Mouse (Mus musculus) cortical plate, adult 2 months (tissue): ENCODE results near the gene Kremen1.

Source experiments
- CTCF ChIP-seq: fragments of 200-500 bp; IDR thresholded peaks from 2 replicates; pipeline ENCODE4 v1.5.1; 2011; ENCODE audit warnings: mild to moderate bottlenecking, control low read depth, low read length; ENCODE audit not compliant: insufficient read depth; ENCODE audit errors: extremely low read depth
- POLR2A ChIP-seq: fragments of 200-500 bp; IDR thresholded peaks from 2 replicates; pipeline ENCODE4 v1.6.1; 2011; ENCODE audit warnings: mild to moderate bottlenecking, low read length, control low read depth; ENCODE audit not compliant: insufficient read depth; ENCODE audit errors: extremely low read depth

- no peak for TF ChIP-seq POLR2A
- no peak for TF ChIP-seq CTCF
Measured at GRCm38 (mm10) chr11:5175866-5176265, 85.5 kb downstream of the Kremen1 start.
